Mouse (Mus musculus) thymus, adult 2 months (tissue): Measurements from ENCODE around the gene Ric8a.

ENCODE experiments used
- CTCF ChIP-seq: fragments of 200-500 bp; IDR thresholded peaks from 2 replicates; pipeline ENCODE4 v1.5.1; 2012; ENCODE audit warnings: mild to moderate bottlenecking, control low read depth, low read length, moderate library complexity, borderline replicate concordance; ENCODE audit not compliant: control insufficient read depth, poor library complexity, insufficient read depth; ENCODE audit errors: extremely low read depth
- POLR2A ChIP-seq: fragments of 200-500 bp; IDR thresholded peaks from 2 replicates; pipeline ENCODE4 v1.6.1; 2012; ENCODE audit warnings: mild to moderate bottlenecking, low read length, control low read depth, moderate library complexity; ENCODE audit not compliant: control insufficient read depth, poor library complexity, insufficient read depth; ENCODE audit errors: extremely low read depth

DNA sequence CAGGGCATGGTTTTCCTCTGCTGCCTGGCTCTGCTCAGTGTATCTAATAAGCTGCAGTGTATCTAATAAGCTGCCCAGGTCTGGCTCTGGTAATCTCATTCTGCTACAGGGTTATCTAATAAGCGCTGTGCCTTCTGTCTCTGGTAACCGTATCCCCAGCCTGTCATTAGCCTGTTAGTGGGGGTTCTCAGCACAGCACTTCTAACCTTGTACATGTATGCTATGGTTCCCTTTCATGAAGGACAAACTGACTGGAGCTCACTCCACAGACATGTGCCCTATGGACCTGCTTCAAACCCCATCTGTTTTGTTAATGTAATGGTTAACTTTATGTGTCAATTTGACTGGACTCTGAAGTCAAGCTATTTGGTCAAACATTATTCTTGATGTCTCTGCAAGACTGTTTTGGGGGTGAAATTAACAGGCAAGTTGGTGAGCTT lies 48.9 kb downstream of the Ric8a start:
- TF ChIP-seq POLR2A (no peak), CTCF (no peak)
